Mouse (Mus musculus): ENCODE measurements at regions not wholly inside any gene's neighbourhood (a gene's known extent, or its start where the extent isn't known, plus 50 kb on each side); places are given as distances from the start of the nearest gene placed in this dataset.

DNA sequence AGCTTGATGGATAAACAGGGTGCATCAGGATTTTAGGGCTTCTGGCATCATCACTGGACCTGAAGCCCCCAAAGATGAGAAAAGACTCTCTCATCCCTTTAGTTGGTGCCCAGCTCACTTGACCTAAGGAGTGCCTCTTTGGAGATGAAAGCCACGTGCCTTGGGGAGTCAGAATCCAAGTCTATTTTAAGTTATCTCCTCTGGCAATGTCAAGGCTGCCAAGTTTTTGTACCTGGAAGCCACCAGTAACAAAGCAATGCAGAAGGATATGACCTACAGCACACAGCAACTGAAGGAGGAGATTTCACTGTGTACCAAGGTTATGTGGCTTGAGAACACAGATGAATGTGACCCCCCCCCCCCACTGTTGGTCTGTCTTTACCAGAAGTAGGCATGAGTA lies 140.9 kb upstream of the N4bp1 start:
- no peak for DNase-seq (ENCODE audit: inconsistent ontology term)

DNA sequence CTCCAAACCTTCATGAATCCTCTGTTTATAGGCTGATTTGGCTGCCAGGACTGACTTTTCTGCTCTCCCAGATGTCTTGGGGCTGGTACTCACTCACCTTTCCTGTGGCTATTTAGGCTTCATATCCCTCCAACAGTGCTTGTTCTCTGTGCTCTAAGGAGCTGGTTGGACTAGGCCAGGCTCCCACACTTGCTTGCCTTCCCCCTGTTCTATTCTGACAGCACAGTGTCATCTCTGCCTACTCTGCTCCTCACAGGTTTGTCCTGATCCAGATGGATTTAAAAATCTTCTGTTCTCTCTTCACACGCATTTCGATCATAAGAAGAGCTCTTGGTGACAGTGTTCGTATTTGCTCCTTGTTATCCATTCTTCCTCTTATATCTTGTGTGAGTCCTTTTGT lies 134.7 kb upstream of the N4bp1 start:
- DNase-seq (ENCODE audit: inconsistent ontology term), result no peak

DNA sequence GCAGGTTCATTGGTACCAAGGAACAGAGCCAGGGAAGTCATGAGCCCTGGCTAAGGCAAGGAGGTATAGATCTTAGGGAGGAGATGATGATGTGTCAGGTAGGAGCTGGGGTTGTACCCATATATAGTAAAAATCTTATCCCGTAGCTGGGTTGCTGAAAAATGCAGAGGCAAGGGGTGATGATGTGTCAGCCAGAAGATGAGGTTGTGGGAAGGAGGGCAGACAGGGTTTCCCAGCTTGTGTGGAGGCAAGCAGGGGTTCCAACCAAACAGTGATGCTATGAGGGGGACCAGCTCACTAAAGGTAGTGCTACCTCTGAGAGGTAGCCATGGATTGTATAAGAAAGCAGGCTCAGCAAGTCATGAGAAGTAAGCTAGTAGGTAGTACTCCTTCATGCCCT lies 90.5 kb upstream of the N4bp1 start:
- DNase-seq (ENCODE audit: inconsistent ontology term), result no peak

DNA sequence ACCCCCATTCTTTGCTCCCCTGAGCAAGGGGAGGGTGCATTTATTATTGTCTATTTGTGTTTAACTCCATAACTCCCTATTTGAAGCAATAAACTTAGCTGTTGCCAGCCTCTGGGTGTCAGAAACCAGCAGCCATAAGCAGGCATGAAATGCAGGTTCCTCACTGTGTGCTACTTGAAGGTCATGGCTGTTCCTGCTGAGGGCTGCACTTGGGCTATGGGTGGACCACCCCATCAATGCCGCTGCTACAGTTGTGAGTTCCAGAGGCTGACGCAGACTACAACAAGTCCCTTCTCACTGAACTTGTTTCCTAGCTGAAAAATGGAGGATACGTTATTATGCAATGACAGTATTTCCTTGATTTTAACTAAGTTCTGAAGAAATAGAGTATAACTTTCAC lies 86.7 kb upstream of the N4bp1 start:
- DNase-seq (ENCODE audit: inconsistent ontology term), result no peak

DNA sequence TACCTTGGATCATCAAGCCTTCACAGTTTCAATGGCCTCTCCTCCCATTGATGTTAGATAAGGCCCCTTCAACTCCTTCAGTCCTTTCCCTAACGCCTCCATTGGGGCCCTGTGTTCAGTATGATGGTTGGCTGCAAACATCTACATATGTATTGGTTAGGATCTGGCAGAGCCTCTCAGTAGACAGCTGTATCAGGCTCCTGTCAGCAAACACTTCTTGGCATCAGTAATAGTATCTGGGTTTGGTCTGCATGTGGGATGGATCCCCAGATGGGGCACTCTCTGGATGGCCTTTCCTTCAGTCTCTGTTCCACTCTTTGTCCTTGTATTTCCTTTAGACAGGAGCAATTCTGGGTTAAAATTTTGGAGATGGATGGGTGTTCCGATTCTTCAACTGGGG lies 84.0 kb upstream of the N4bp1 start:
- DNase-seq (ENCODE audit: inconsistent ontology term), result no peak

DNA sequence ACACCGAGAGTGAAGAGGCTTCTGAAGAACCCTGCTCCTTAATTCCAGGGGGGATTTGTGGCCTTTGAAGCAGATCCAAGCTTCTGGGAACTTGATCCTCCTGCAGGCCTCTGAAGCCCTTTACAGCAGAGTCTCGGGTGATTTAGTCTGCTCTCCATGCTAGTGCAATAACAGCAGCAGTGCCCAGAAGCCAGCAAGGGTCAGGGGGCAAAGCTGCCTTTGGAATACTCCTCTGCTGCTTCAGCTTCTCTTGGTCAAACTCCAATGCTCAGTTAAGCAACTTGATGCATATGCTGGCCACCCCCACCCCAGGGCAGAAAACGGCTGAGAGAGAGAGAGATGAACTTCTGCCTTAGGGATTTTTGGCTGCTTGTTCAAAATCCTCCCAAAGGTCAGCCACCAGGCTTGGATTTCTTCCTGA lies 82.8 kb upstream of the N4bp1 start:
- DNase-seq (ENCODE audit: inconsistent ontology term), result no peak

DNA sequence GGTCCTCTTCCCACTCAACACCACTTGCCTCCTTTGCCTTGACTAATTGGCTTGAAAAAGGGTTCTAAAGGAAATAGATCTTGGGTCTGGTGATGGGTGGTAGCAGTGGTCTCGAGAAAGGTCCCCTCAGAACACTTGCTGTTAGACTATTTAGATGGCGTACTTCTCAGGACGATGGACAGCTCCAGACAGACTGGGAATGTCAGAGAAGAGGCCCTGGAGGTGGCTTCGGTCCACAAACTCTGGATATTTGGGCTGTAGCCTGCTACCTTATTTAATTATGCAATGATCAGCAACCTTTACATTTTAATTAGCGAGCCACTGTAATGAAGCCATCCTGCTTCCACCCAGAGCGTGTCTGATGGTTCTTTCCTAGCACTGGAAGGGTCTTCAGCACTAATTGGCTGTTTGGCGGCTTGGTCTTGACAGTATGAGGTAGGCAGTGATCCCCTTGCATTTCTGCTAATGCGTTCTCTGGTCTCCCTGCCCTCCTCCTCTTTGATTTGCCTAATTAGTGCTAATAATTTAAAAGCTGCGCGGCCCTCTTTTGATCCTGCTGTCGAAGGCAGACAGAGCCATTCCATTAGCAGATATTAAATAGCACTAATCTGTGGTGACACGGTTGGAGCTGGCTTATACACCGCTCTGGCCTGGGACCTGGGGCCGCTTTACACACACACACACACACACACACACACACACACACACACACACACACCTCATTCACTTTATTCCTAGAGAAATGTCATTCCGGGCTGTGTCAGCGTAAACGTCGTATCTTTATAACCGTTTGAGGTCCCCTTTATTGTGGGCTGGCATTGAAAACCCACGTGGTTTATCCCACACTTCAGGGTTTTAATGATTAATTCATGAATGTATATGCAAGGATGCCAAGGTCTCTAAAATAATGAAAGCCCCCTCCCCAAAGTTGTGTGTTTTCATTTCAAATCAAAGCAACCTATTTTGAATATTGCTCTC lies 76.4 kb upstream of the N4bp1 start:
- DNase-seq (ENCODE audit: inconsistent ontology term), result peak; percentile 2
